Mouse (Mus musculus) thymus, adult 2 months (tissue): ENCODE results near the gene Ccdc30. TPM values are rescaled to one million over a fixed set of nuclear protein-coding genes. Genes with fewer than 3 reads are reported as not detected.
A peak's percentile ranks its signal among the peaks of the same experiment; 100 is the strongest.

Experiments
- DNase-seq: peaks from one replicate; pipeline ENCODE4 v3.0.0; 2021
- H3K27ac ChIP-seq: fragments of 200-500 bp; 2 replicates; pipeline ENCODE4 v1.5.1; 2012; ENCODE audit warnings: low read length, control low read depth; ENCODE audit not compliant: control insufficient read depth, insufficient read depth
- H3K27me3 ChIP-seq: fragments of 200-500 bp; 2 replicates; pipeline ENCODE4 v1.6.1; 2012; ENCODE audit warnings: mild to moderate bottlenecking, low read length, moderate library complexity, mixed read lengths; ENCODE audit not compliant: control insufficient read depth, insufficient read depth
- H3K36me3 ChIP-seq: fragments of 200-500 bp; 2 replicates; pipeline ENCODE4 v1.6.1; 2012; ENCODE audit warnings: mild to moderate bottlenecking, low read length, moderate library complexity; ENCODE audit not compliant: control insufficient read depth, insufficient read depth
- H3K4me1 ChIP-seq: fragments of 200-500 bp; replicated peaks from 2 replicates; pipeline ENCODE4 v1.6.1; 2012; ENCODE audit warnings: low read length; ENCODE audit not compliant: control insufficient read depth, insufficient read depth
- H3K4me3 ChIP-seq: fragments of 200-500 bp; 2 replicates; pipeline ENCODE4 v1.5.1; 2012; ENCODE audit warnings: mild to moderate bottlenecking, low read length, control low read depth, moderate library complexity; ENCODE audit not compliant: control insufficient read depth, insufficient read depth
- CTCF ChIP-seq: fragments of 200-500 bp; IDR thresholded peaks from 2 replicates; pipeline ENCODE4 v1.5.1; 2012; ENCODE audit warnings: mild to moderate bottlenecking, control low read depth, low read length, moderate library complexity, borderline replicate concordance; ENCODE audit not compliant: control insufficient read depth, poor library complexity, insufficient read depth; ENCODE audit errors: extremely low read depth
- POLR2A ChIP-seq: fragments of 200-500 bp; IDR thresholded peaks from 2 replicates; pipeline ENCODE4 v1.6.1; 2012; ENCODE audit warnings: mild to moderate bottlenecking, low read length, control low read depth, moderate library complexity; ENCODE audit not compliant: control insufficient read depth, poor library complexity, insufficient read depth; ENCODE audit errors: extremely low read depth
- WGBS: fragments of 180-500 bp; shearing (Covaris S2); methylation state at CpG from one replicate; pipeline ENCODE4 v1.1.7; 2018; 5-methylcytosine and 5-hydroxymethylcytosine counted together
- polyA plus RNA-seq: library from polyadenylated mRNA; depleted of rRNA; stranded (reverse); fragments of >200 nt; gene quantifications from 2 replicates; pipeline ENCODE4 v1.2.3, GENCODE M21; 2012

Ccdc30 gene
- polyA plus RNA-seq, 1 experiment = 3.7 TPM

GRCm38 (mm10) chr4:119320131-119320830, 95.0 kb downstream of the Ccdc30 start, which contains the start of gene Ppih:
Gene Ppih, minus strand, starts transcription at chr4:119320546.
- peak; percentile 97 for DNase-seq
- TF ChIP-seq CTCF (0 out of 2 replicates have a peak, but pooled peaks have one; percentile 17), POLR2A (peak; percentile 51)
- H3K27ac ChIP-seq = peak within 1 kb of the TSS; percentile 36; the same call in 1 of the 2 replicates
- no peaks in the 10 kb centered on the region for H3K27me3 ChIP-seq
- H3K4me1 ChIP-seq = peaks cover 11% of the 10 kb centered on the region
- peaks cover 8% of the 10 kb centered on the region for H3K36me3 ChIP-seq
- under 1% methylated on average over 44 of the region's 44 CpGs for WGBS
- peak within 1 kb of the TSS; percentile 79 for H3K4me3 ChIP-seq

GRCm38 (mm10) chr4:119313756-119314155, 101.6 kb downstream of the Ccdc30 start:
- 89% methylated on average over 1 of the region's 1 CpGs for WGBS
- no peak overlapping the region for H3K27ac ChIP-seq
- no peaks in the 10 kb centered on the region for H3K27me3 ChIP-seq
- TF ChIP-seq CTCF (no peak), POLR2A (no peak)
- no peaks in the 10 kb centered on the region for H3K4me1 ChIP-seq
- no peak for DNase-seq
- no peak overlapping the region for H3K4me3 ChIP-seq
- H3K36me3 ChIP-seq = peaks cover 25% of the 10 kb centered on the region

DNA sequence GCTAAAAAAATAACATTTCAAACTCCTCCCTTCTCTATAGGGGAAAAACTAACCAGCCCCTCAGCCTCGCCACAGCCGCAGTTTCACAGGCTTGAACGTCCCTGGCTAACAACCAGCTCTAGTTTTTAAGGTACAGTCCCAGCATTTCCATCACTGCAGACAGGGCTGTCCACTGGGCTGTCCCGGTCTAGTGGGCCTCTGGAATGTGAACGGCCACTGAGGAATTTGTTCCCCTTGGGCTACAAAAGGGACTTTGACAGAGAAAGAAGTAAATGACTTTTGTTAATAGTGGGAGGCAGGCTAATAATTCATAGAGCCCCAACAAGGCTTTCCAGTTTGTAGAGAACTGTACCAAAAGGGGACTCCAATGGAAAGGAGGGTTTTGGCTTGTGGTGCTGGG, 109.9 kb downstream of the Ccdc30 start:
- no peaks in the 10 kb centered on the region for H3K4me1 ChIP-seq
- peaks cover 19% of the 10 kb centered on the region; the same call in 1 of the 2 replicates for H3K36me3 ChIP-seq
- H3K27ac ChIP-seq = no peak overlapping the region
- no peaks in the 10 kb centered on the region for H3K27me3 ChIP-seq
- no peak for TF ChIP-seq POLR2A
- no peak for TF ChIP-seq CTCF
- DNase-seq = no peak
- no peak overlapping the region for H3K4me3 ChIP-seq
- 96% methylated on average over 5 of the region's 5 CpGs for WGBS

DNA sequence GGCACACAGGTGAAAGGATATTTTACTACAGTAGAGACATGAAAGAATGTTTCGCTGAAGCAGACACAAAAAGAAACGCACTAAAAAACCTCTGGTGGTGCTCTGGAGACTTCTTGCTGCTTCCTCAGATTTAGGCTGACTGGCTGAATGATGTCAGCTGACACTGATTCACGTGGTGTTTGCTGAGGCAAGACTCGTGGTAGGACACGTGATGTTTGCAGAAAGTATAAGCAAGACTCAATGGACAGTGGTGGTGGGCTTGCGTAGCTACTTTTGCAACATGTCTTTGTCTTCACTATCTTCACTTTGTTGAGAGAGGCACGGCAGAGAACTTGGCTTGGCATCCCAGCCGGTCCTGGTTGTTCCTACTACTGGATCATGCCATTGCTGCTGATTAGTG, 112.0 kb downstream of the Ccdc30 start:
- Histone ChIP-seq H3K4me1 (no peaks in the 10 kb centered on the region), H3K27ac (no peak overlapping the region), H3K27me3 (no peaks in the 10 kb centered on the region), H3K36me3 (peaks cover 8% of the 10 kb centered on the region; the same call in 1 of the 2 replicates), H3K4me3 (no peak overlapping the region)
- no peak for DNase-seq
- 94% methylated on average over 8 of the region's 8 CpGs for WGBS
- no peak for TF ChIP-seq CTCF
- no peak for TF ChIP-seq POLR2A

- no peak for DNase-seq
- no peaks in the 10 kb centered on the region for H3K4me1 ChIP-seq
- H3K4me3 ChIP-seq = no peak overlapping the region
- TF ChIP-seq POLR2A (no peak), CTCF (no peak)
- H3K27ac ChIP-seq = no peak overlapping the region
- 84% methylated on average over 3 of the region's 3 CpGs for WGBS
- H3K36me3 ChIP-seq = no peaks in the 10 kb centered on the region
- no peaks in the 10 kb centered on the region for H3K27me3 ChIP-seq
These were observed 113.5 kb downstream of the Ccdc30 start for GRCm38 (mm10) chr4:119301777-119302176.

GRCm38 (mm10) chr4:119300761-119301160, 114.6 kb downstream of the Ccdc30 start:
- WGBS = 97% methylated on average over 3 of the region's 3 CpGs
- DNase-seq = no peak
- Histone ChIP-seq H3K4me1 (no peaks in the 10 kb centered on the region), H3K27ac (no peak overlapping the region), H3K4me3 (no peak overlapping the region), H3K27me3 (no peaks in the 10 kb centered on the region), H3K36me3 (no peaks in the 10 kb centered on the region)
- TF ChIP-seq CTCF = no peak
- no peak for TF ChIP-seq POLR2A
